Mouse (Mus musculus): ENCODE data around the gene Egflam. TPM values are rescaled to one million over a fixed set of nuclear protein-coding genes. Genes with fewer than 3 reads are reported as not detected.

Gene Egflam
- 16.4 TPM for polyA plus RNA-seq (2014; fragmentation: Illumina TruSeq; extraction: RNeasy Lipid Tissue Mini Kit (QIAGEN cat#74804); ENCODE audit: low read depth, low replicate concordance)

DNA sequence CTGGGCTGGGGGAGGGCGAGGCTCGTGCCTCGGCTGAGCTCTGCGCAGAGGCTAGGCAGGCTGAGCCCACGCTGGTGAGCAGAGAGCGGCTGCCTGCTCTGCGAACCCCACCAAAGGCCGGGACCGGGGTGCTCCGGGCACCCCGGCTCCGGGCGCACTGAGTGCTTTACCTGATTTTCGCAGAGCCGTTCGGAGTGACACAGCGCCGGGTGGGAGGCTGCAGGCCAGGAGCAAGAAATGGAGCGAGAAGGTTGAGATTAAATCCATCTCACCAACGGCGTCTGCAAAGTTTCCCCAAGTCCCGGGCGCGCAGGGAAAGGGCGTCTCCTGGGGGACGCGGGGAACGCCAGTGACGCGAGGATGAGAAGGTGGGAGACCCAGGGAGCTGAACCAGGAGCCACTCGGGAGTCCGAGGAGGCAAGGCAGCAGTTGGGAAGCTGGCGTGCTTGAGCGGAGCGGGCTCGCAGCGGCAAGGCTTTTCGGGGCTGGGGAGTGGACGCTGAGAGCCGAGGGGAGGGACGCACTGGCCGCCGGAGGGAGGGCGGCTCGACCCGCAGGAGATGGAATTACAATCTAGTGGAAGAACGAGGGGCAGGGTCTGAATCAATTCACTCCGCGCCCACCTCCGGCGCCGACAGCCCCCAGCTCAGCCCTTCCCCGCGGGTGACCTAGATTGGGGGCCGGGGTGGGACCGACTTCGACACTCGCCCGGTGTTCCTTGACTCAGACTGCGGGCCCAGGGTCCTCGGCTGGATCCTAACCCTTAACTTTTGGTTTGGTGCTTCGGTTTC lies at the start of gene Egflam:
Egflam (minus strand) TSS at position 578 of the 791 bp plus-strand sequence.

Data from heart, adult 10 weeks (tissue).